Mouse (Mus musculus) erythroblast, embryonic 14.5 days (primary cell): ENCODE data around the gene Timm17b. TPM values are rescaled to one million over a fixed set of nuclear protein-coding genes. Genes with fewer than 3 reads are reported as not detected.
A peak's percentile ranks its signal among the peaks of the same experiment; 100 is the strongest.

Experiments used
- H3K27me3 ChIP-seq: 2 replicates; pipeline ENCODE4 v1.6.1; 2012; ENCODE audit warnings: inconsistent platforms; ENCODE audit not compliant: control insufficient read depth
- H3K36me3 ChIP-seq: 2 replicates; pipeline ENCODE4 v1.6.1; 2012; ENCODE audit warnings: mild to moderate bottlenecking, inconsistent platforms; ENCODE audit not compliant: control insufficient read depth
- H3K4me1 ChIP-seq: 2 replicates; pipeline ENCODE4 v1.6.1; 2012; ENCODE audit warnings: inconsistent platforms; ENCODE audit not compliant: control insufficient read depth
- H3K4me3 ChIP-seq: replicated peaks from 2 replicates; pipeline ENCODE3; 2012; ENCODE audit warnings: moderate library complexity, mild to moderate bottlenecking, inconsistent platforms
- H3K9me3 ChIP-seq: 2 replicates; pipeline ENCODE4 v1.6.1; 2012; ENCODE audit warnings: low read length, inconsistent platforms, mixed read lengths; ENCODE audit not compliant: control insufficient read depth
- GATA1 ChIP-seq: IDR thresholded peaks from 2 replicates; pipeline ENCODE4 v1.6.1; 2012; ENCODE audit warnings: low read length, inconsistent platforms, mixed read lengths
- TAL1 ChIP-seq: IDR thresholded peaks from 3 replicates; pipeline ENCODE4 v1.6.1; 2012; ENCODE audit warnings: low read length, inconsistent platforms, mixed read lengths
- polyA plus RNA-seq: library from polyadenylated mRNA; stranded (reverse); fragments of >175 nt; gene quantifications from 2 replicates; pipeline ENCODE4 v1.2.3, GENCODE M21; 2012

The Timm17b gene
- polyA plus RNA-seq, 1 experiment, result 22.8 TPM

DNA sequence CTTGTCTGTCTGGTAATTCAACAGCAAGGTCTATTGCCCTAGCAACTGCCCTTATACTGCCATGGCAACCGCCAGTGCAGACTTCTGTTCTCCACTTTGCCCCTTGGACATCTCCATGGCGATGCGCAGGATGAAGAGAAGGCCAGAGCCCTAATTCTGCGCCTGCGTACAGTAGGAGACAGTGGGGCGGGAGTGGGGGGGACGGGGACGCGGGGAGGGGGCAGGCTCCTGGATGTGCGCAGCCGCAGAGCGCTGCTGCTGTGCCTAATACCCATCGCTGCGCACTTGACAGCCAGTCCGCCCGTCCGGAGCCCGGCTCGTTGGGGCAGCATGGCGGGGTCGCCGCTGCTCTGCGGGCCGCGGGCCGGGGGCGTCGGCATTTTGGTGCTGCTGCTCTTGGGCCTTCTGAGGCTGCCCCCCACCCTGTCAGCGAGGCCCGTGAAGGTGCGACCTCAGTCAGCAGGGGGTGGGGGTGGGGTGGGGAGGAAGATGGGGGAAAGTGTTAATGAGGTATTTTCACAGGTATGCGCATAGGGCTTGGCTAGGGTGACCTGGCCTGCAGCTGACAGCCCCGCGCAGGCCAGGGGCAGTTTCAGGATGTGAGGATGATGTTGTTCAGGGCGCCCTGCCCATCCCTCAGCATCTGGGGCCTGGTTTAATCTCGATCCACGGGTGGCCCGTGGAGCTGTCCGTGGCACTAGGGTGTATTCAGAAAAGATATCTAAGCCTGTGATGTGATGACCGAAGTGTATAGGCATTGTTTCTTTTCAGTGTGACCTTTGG lies 20.6 kb downstream of the Timm17b start, which contains the start of gene Pcsk1n:
Gene Pcsk1n (plus strand): TSS at position 222 of the 783 bp plus-strand sequence.
- no peaks in the 10 kb centered on the region for H3K4me1 ChIP-seq
- no peaks in the 10 kb centered on the region for H3K36me3 ChIP-seq
- H3K4me3 ChIP-seq, result no peak within 1 kb of the TSS
- H3K9me3 ChIP-seq, result peaks cover 11% of the 10 kb centered on the region
- no peak for TF ChIP-seq GATA1
- TF ChIP-seq TAL1, result no peak
- H3K27me3 ChIP-seq, result peaks cover 68% of the 10 kb centered on the region

GRCm38 (mm10) chrX:7922032-7922431 lies 22.9 kb downstream of the Timm17b start:
- no peaks in the 10 kb centered on the region for H3K36me3 ChIP-seq
- no peak overlapping the region for H3K4me3 ChIP-seq
- TF ChIP-seq GATA1 (no peak), TAL1 (no peak)
- no peaks in the 10 kb centered on the region for H3K4me1 ChIP-seq
- H3K27me3 ChIP-seq, result peaks cover 90% of the 10 kb centered on the region
- peaks cover 13% of the 10 kb centered on the region for H3K9me3 ChIP-seq

DNA sequence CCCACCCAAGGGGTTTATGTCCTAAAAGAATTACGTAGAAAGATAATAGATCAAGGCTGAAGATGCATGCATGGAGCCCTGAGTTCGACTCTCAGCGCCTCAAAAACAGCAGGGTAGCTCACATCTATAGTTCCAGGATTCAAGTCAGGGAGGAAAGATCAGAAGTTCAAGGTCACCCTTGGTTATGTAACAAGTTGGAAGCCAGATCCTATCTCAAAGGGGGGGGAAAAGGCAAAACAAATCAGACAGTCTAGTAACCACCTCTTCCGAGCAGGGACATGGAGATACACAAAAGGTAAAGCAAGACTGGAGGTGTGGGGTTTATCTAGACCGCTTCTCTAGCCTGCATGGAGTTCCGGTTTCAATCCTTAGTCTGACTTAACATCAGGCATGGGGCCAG lies 27.1 kb downstream of the Timm17b start:
- Histone ChIP-seq H3K36me3 (peaks cover 5% of the 10 kb centered on the region), H3K4me3 (no peak overlapping the region), H3K27me3 (peaks cover 89% of the 10 kb centered on the region), H3K9me3 (peaks cover 21% of the 10 kb centered on the region), H3K4me1 (no peaks in the 10 kb centered on the region)
- no peak for TF ChIP-seq TAL1

GRCm38 (mm10) chrX:7927116-7927515 lies 28.0 kb downstream of the Timm17b start:
- Histone ChIP-seq H3K27me3 (peaks cover 81% of the 10 kb centered on the region), H3K4me3 (no peak overlapping the region), H3K4me1 (no peaks in the 10 kb centered on the region), H3K9me3 (peaks cover 19% of the 10 kb centered on the region), H3K36me3 (peaks cover 5% of the 10 kb centered on the region)
- no peak for TF ChIP-seq GATA1
- no peak for TF ChIP-seq TAL1

- no peaks in the 10 kb centered on the region for H3K4me1 ChIP-seq
- H3K36me3 ChIP-seq, result peaks cover 8% of the 10 kb centered on the region
- H3K9me3 ChIP-seq, result peaks cover 10% of the 10 kb centered on the region
- no peak for TF ChIP-seq GATA1
- no peak within 1 kb of the TSS for H3K4me3 ChIP-seq
- peaks cover 68% of the 10 kb centered on the region for H3K27me3 ChIP-seq
Observed at GRCm38 (mm10) chrX:7928270-7928790, 29.2 kb downstream of the Timm17b start, which contains the start of gene Eras. Gene Eras (minus strand): TSS chrX:7928607.

DNA sequence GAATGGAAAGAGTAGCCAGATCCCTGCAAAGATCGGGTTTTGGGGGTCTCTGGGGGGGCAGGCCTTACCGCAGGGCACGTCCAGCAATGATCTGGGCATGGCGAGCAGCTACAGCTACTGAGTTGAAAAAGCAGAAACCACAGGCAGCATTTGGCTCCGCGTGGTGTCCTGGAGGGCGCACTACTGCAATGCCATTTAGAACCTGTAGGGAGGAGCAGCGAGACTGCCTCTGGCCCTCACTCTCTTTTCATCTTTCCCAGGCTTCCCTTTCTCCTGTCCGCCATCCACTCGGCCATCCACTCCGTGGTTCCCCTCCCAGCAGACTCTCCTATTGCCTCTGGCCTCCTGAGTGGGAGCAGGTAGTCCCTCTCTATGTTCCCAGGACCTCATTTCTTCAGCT lies 37.7 kb downstream of the Timm17b start:
- peaks cover 26% of the 10 kb centered on the region for H3K36me3 ChIP-seq

GRCm38 (mm10) chrX:7937667-7938066 lies 38.5 kb downstream of the Timm17b start:
- H3K27me3 ChIP-seq, result no peaks in the 10 kb centered on the region
- H3K9me3 ChIP-seq, result peaks cover 4% of the 10 kb centered on the region; the same call in 1 of the 2 replicates
- peaks cover 26% of the 10 kb centered on the region for H3K36me3 ChIP-seq
- peaks cover 3% of the 10 kb centered on the region for H3K4me1 ChIP-seq
- no peak overlapping the region for H3K4me3 ChIP-seq
- no peak for TF ChIP-seq GATA1
- TF ChIP-seq TAL1, result no peak

More for the DNA sequence above, 37.7 kb downstream of the Timm17b start:
- Histone ChIP-seq H3K27me3 (no peaks in the 10 kb centered on the region), H3K4me3 (no peak overlapping the region), H3K9me3 (peaks cover 4% of the 10 kb centered on the region; the same call in 1 of the 2 replicates), H3K4me1 (peaks cover 3% of the 10 kb centered on the region)
- no peak for TF ChIP-seq GATA1
- TF ChIP-seq TAL1, result no peak

GRCm38 (mm10) chrX:7945618-7946017 lies 46.5 kb downstream of the Timm17b start:
- no peaks in the 10 kb centered on the region for H3K27me3 ChIP-seq
- no peak for TF ChIP-seq TAL1
- no peak for TF ChIP-seq GATA1
- H3K9me3 ChIP-seq, result peaks cover 9% of the 10 kb centered on the region
- peaks cover 4% of the 10 kb centered on the region; the same call in 1 of the 2 replicates for H3K36me3 ChIP-seq
- H3K4me3 ChIP-seq, result no peak overlapping the region
- peaks cover 16% of the 10 kb centered on the region for H3K4me1 ChIP-seq

GRCm38 (mm10) chrX:7947108-7947899 lies 48.1 kb downstream of the Timm17b start, which contains the start of gene Hdac6:
Gene Hdac6 (minus strand): TSS chrX:7947889.
- Histone ChIP-seq H3K27me3 (no peaks in the 10 kb centered on the region), H3K9me3 (peaks cover 9% of the 10 kb centered on the region), H3K4me3 (peak within 1 kb of the TSS; percentile 74), H3K4me1 (peaks cover 16% of the 10 kb centered on the region), H3K36me3 (no peaks in the 10 kb centered on the region; the same call in 1 of the 2 replicates)
- no peak for TF ChIP-seq GATA1
- no peak for TF ChIP-seq TAL1
